Mouse (Mus musculus) kidney, adult 2 months (tissue): ENCODE measurements around the gene Nup107. TPM values are rescaled to one million over a fixed set of nuclear protein-coding genes. Genes with fewer than 3 reads are reported as not detected.

Experiments used
- DNase-seq: peaks from one replicate; pipeline ENCODE4 v3.0.0; 2021
- H3K27ac ChIP-seq: fragments of 200-500 bp; 2 replicates; pipeline ENCODE4 v1.5.1; 2012; ENCODE audit warnings: low read depth, low read length, control low read depth, inconsistent platforms; ENCODE audit not compliant: insufficient read depth
- H3K27me3 ChIP-seq: fragments of 200-500 bp; replicated peaks from 2 replicates; pipeline ENCODE4 v1.6.1; 2012; ENCODE audit warnings: mild to moderate bottlenecking, moderate library complexity, low read length, inconsistent platforms; ENCODE audit not compliant: control insufficient read depth, insufficient read depth
- H3K36me3 ChIP-seq: fragments of 200-500 bp; 2 replicates; pipeline ENCODE4 v1.6.1; 2012; ENCODE audit warnings: mild to moderate bottlenecking, moderate library complexity, low read length, inconsistent platforms; ENCODE audit not compliant: control insufficient read depth, insufficient read depth
- H3K4me1 ChIP-seq: fragments of 200-500 bp; 2 replicates; pipeline ENCODE4 v1.6.1; 2011; ENCODE audit warnings: low read length; ENCODE audit not compliant: control insufficient read depth, insufficient read depth
- H3K4me3 ChIP-seq: fragments of 200-500 bp; 2 replicates; pipeline ENCODE4 v1.5.1; 2011; ENCODE audit warnings: mild to moderate bottlenecking, low read depth, low read length, control low read depth; ENCODE audit not compliant: insufficient read depth
- CTCF ChIP-seq: fragments of 200-500 bp; conservative IDR thresholded peaks from 2 replicates; pipeline ENCODE4 v1.5.1; 2011; ENCODE audit warnings: low read depth, mild to moderate bottlenecking, control low read depth, low read length, moderate library complexity, mixed read lengths; ENCODE audit not compliant: insufficient read depth, insufficient read length
- POLR2A ChIP-seq: fragments of 200-500 bp; IDR thresholded peaks from one replicate; pipeline ENCODE4 v1.6.1; 2011; ENCODE audit warnings: low read depth, low read length, control low read depth
- WGBS: fragments of 180-500 bp; shearing (Covaris S2); methylation state at CpG from one replicate; pipeline ENCODE4 v1.1.7; 2018; 5-methylcytosine and 5-hydroxymethylcytosine counted together
- polyA plus RNA-seq: library from polyadenylated mRNA; depleted of rRNA; stranded (reverse); fragments of >200 nt; gene quantifications from 2 replicates; pipeline ENCODE4 v1.2.3, GENCODE M21; 2012

Gene Nup107
- polyA plus RNA-seq, 1 experiment: 4.6 TPM

DNA sequence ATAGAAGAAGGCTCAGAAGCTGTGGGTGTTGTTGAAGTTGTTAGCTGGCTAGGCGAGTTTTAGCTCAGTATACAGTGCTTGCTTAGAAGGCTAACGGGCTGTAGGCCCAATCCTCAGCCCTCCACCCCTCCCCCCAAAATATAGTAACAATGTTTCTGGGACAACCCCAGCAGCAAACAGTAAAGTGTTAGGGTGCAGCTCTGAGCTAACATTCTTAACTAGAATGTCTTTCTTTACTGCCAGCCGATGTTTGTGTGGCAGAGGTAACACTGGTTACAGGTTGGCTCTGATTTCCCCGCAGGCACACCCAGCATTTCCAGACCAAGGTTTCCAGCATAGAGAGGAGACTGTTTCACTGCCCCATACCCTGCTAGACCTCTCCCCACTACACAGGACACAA is 48.6 kb downstream of the Nup107 start:
- Histone ChIP-seq H3K4me3 (peak overlapping the region; percentile 9; the same call in 1 of the 2 replicates), H3K4me1 (peaks cover 19% of the 10 kb centered on the region), H3K27me3 (no peaks in the 10 kb centered on the region), H3K27ac (peak overlapping the region; percentile 18), H3K36me3 (no peaks in the 10 kb centered on the region)
- WGBS: 70% methylated on average over 4 of the region's 4 CpGs
- no peak for TF ChIP-seq CTCF
- no peak for TF ChIP-seq POLR2A
- DNase-seq: no peak

DNA sequence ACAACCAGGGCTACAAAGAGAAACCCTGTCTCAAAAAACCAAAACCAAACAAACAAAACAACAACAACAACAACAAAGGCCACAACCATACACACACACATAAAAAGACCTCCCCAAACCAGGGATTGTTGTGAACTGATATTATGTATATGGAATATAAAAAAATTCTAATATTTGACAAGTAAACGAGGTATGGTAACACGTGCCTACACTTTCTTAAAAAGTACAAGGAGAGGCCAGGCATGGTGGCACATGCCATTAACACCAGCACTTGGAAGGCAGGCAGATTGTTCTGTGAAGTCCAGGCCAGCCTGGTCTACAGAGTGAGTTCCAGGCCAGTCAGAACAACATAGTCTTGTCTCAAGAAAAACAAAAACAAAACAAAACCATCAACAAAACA is 49.3 kb downstream of the Nup107 start:
- H3K36me3 ChIP-seq: no peaks in the 10 kb centered on the region
- peaks cover 16% of the 10 kb centered on the region for H3K4me1 ChIP-seq
- 89% methylated on average over 2 of the region's 2 CpGs for WGBS
- TF ChIP-seq CTCF: no peak
- H3K4me3 ChIP-seq: no peak overlapping the region
- H3K27ac ChIP-seq: no peak overlapping the region
- no peak for DNase-seq
- no peaks in the 10 kb centered on the region for H3K27me3 ChIP-seq

DNA sequence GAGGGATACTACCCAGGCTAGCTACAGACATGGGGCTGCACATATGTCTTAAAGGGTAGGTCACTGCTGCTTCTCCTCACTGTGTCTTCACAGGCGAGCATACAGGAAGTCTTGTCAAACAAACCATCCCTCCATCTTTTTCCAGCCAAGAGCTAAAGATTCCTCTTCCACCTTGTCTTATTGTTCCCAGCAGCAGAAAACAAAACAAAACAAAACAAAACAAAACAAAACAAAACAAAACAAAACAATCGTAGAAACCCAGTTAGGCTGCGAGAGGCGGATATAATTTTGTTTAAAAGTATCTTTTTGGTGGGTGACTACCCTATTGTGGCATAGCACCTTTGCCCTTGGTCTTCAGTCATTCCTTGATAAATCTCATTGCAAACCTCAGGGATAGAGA is 49.9 kb downstream of the Nup107 start:
- H3K27me3 ChIP-seq: no peaks in the 10 kb centered on the region
- H3K36me3 ChIP-seq: no peaks in the 10 kb centered on the region
- no peak overlapping the region for H3K4me3 ChIP-seq
- peaks cover 13% of the 10 kb centered on the region; the same call in 1 of the 2 replicates for H3K4me1 ChIP-seq
- no peak for DNase-seq
- H3K27ac ChIP-seq: no peak overlapping the region
- TF ChIP-seq POLR2A (no peak), CTCF (no peak)
- 92% methylated on average over 4 of the region's 4 CpGs for WGBS

DNA sequence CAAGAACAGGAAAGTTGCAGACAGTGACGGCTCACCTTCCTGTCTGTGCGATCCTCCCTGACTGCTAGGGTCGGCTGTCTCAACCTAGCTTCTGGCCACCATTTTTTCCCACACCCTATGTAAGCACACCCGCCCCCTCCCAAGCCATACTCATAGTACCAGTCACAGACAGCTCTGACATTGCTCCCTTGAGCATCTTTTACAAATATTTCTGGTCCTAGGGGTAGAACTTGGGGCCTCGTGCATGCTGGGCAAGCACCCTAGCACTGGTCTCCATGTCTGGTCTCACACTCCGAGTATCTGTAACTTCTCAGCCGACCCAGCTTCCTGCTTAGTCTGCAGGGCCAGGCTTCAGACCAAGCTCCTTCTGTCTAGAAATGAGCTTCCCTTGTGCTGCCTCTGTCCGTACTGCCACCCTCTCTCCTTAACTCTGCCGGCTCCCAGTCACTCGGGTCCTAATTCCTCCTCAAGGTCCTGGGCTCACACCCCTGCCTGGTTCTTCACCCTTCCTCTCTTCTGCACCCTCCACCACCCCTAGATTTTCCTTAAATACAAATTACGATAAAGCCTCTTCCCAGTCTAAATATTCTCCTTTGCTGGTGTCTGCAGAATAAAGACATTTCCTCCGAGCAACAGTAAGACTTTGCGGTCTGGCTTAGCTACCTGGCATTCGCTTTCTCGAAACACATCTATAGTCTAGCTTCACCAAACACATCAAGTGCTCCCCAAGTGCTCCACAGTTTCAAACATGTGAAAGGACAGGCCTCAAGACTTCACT is 50.6 kb downstream of the Nup107 start:
- 81% methylated on average over 15 of the region's 15 CpGs for WGBS
- DNase-seq: no peak
- no peaks in the 10 kb centered on the region for H3K27me3 ChIP-seq
- H3K4me3 ChIP-seq: no peak overlapping the region
- no peaks in the 10 kb centered on the region for H3K36me3 ChIP-seq
- H3K27ac ChIP-seq: peak overlapping the region; percentile 71
- peaks cover 11% of the 10 kb centered on the region; the same call in 1 of the 2 replicates for H3K4me1 ChIP-seq
- no peak for TF ChIP-seq CTCF
- TF ChIP-seq POLR2A: no peak

DNA sequence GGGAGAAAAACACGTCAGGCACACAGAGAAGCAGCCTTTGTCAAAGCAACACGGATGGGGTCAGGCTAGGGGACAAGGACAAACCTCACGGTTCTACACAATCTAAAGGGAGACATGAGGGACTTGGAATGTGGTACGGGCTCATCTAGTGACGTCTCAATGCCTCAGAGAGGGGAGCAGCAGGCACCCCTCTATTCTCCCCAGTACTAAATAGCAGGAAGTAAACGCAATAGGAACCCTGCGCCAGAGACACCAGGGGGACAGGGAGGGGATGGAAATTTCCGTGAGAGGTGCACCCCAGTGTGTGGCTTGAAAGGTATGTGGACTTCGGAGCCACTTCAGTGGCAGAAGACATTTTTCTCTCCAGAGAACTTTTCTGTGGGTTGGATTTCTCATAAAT is 51.6 kb downstream of the Nup107 start:
- TF ChIP-seq CTCF (no peak), POLR2A (no peak)
- H3K4me3 ChIP-seq: no peak overlapping the region
- 79% methylated on average over 9 of the region's 9 CpGs for WGBS
- no peak for DNase-seq
- H3K27ac ChIP-seq: peak overlapping the region; percentile 71
- no peaks in the 10 kb centered on the region for H3K36me3 ChIP-seq
- H3K4me1 ChIP-seq: peaks cover 11% of the 10 kb centered on the region; the same call in 1 of the 2 replicates
- no peaks in the 10 kb centered on the region for H3K27me3 ChIP-seq

DNA sequence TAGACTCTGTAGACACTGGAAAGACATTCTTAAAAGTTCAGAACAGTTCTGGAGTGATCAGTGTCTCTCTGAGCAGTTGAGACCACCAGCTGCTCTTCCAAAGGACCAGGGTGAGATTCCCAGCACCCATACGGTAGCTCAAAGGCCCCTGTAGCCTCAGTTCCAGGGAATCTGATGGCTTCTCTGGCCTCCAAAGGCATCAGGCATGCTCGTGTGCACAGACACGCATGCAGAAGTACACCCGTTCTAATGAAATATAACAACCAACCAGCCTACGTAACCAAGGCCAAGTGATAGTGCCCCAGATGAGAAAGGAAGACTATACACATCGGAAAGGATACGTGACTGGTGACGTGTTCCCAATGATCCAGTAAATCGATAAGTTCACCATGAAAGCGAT is 52.3 kb downstream of the Nup107 start:
- TF ChIP-seq POLR2A (no peak), CTCF (no peak)
- Histone ChIP-seq H3K27me3 (no peaks in the 10 kb centered on the region), H3K4me3 (no peak overlapping the region), H3K27ac (no peak overlapping the region), H3K36me3 (no peaks in the 10 kb centered on the region), H3K4me1 (peaks cover 11% of the 10 kb centered on the region; the same call in 1 of the 2 replicates)
- 97% methylated on average over 10 of the region's 10 CpGs for WGBS
- no peak for DNase-seq

DNA sequence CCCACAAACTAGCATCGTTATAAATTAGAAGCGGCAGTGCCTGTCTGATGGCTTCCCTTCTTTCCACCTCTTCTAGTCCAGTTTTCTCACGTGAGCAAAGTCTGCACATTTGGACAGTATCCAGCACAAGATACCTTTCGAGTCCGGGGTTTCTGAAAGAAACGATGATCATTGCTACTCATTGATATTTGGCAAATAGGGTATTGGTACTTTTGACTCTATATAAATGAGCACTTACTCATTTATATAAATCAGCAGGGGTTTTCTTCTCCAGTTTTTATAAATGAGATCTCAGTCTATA is 52.9 kb downstream of the Nup107 start:
- DNase-seq: no peak
- TF ChIP-seq CTCF (no peak), POLR2A (no peak)
- Histone ChIP-seq H3K36me3 (no peaks in the 10 kb centered on the region), H3K27ac (no peak overlapping the region), H3K4me1 (peaks cover 11% of the 10 kb centered on the region; the same call in 1 of the 2 replicates), H3K4me3 (no peak overlapping the region), H3K27me3 (no peaks in the 10 kb centered on the region)
- 80% methylated on average over 6 of the region's 6 CpGs for WGBS
